Mouse (Mus musculus) heart, postnatal 14 days (tissue): Measurements from ENCODE around the gene Mrpl20. TPM values are rescaled to one million over a fixed set of nuclear protein-coding genes. Genes with fewer than 3 reads are reported as not detected.

ENCODE experiments used
- DNase-seq, 2 experiments: peaks; one replicate each; pipeline ENCODE4 v3.0.0; 2021 to 2022
- intact Hi-C: fragments of 180-260 bp; cut with DNase I; formaldehyde crosslinking; loops from one replicate; pipeline ENCODE4 v1.15.1; 2025
- long read RNA-seq, 2 experiments: library from polyadenylated mRNA; stranded (forward); transcript quantifications; one replicate each; pipeline ENCODE4 v2.0.0; 2021
- total RNA-seq, 2 experiments: library from RNA; stranded (reverse); gene quantifications; 2 replicates each; pipeline ENCODE4 v1.2.3; 2021

Gene Mrpl20
- 10 to 100 TPM; 72.4 to 72.5 TPM for total RNA-seq
- long read RNA-seq, experiment 1, transcript Mrpl20-201 (4 exons, 764 nt), result major isoform, 72 of 76 reads
- long read RNA-seq, experiment 1, partial matches to known transcripts, result 3 of 76 reads
- long read RNA-seq, experiment 1, other reads (novel, unspliced or antisense), result 0 of 76 reads
- long read RNA-seq, experiment 2, transcript Mrpl20-201 (4 exons, 764 nt), result major isoform, 80 of 86 reads
- long read RNA-seq, experiment 2, partial matches to known transcripts, result 1 of 86 reads
- long read RNA-seq, experiment 2, other reads (novel, unspliced or antisense), result 4 of 86 reads

GRCm38 (mm10) chr4:155802741-155803339 is at the start of gene Mrpl20:
Gene Mrpl20 (plus strand): TSS chr4:155802878.
- DNase-seq, result no peak
- intact Hi-C loops, result loop anchor here (5.0 kb wide), 1 partner anchor 36 kb away; no protein-coding TSS in a partner anchor

DNA sequence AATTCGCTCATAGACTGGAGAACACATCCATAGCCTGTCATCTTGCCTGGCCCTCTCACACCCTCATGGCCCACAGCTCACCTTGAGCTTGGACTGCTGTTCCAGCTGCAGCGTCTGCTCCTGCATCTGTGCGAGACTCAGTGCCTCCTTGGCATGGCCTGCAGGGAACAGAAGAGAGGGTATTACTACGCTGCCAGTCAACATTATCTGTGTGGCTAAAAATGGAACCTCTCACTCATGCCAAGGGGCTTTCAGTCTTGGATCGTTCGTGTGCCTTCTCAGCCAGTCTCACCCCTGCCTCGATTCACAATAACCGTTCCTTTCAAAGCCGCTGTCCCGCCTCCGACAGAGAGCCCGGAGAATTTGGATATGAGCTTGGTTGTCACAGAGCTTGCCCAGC is 45.7 kb upstream of the Mrpl20 start:
- intact Hi-C loops, result no loop called here
- no peak for DNase-seq

- DNase-seq, result no peak
- intact Hi-C loops, result no loop called here
These were observed 42.6 kb upstream of the Mrpl20 start for GRCm38 (mm10) chr4:155759862-155760612.

- intact Hi-C loops, result no loop called here
- DNase-seq, result peak; percentile 97 to 98
These were observed 41.9 kb upstream of the Mrpl20 start, which contains the start of gene Atad3a for GRCm38 (mm10) chr4:155760613-155761355. Gene Atad3a (minus strand): TSS chr4:155761093.

GRCm38 (mm10) chr4:155761356-155762099 is 41.1 kb upstream of the Mrpl20 start:
- intact Hi-C loops, result no loop called here
- no peak for DNase-seq

DNA sequence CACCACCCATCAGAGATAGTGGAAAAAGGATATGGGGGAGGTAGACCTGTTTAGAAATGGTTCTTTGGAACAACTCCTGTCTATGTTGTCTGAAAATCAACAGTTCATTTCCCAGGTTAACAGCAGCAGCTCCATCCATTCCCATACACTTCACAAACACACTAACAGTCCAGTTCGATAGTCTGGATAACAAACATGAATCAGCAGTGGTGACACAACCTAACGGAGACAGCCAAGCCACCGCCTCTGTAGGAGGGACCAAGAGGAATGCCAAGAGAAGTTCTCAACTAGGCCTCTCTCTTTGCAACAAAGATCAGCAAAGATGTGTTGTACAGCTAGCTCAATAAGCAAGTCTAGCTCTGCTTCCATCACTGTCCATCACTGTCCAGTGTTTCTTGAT is 40.3 kb upstream of the Mrpl20 start:
- intact Hi-C loops, result no loop called here
- no peak for DNase-seq

DNA sequence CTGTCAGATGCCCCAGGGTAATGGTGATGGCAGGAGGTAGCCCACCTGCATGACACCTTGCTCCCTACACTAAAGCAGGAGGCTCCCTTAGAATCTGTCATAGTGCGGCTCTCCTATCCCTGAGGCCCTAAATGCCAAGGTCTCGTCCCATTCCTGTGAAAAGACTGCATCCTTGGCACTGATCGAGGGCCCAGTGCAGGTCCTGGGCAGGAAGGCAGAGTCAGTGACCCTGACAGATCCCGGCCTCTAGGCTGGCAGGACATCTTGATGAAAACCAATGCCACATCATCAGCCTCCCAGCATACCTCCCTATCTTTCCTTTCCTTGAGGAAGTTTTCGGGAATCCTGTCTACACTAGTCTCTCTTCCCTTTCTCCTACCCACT is 33.2 kb upstream of the Mrpl20 start:
- no peak for DNase-seq
- intact Hi-C loops, result loop anchor here (1.0 to 5.0 kb wide), 2 partner anchors 15 to 33 kb away; partner anchors contain the start of gene Mrpl20

- intact Hi-C loops, result loop anchor here (1.0 to 5.0 kb wide), 3 partner anchors 14 to 47 kb away; partner anchors contain the start of gene Mrpl20
- DNase-seq, result peak; percentile 95 to 97
These were observed 32.7 kb upstream of the Mrpl20 start for GRCm38 (mm10) chr4:155769880-155770512.

DNA sequence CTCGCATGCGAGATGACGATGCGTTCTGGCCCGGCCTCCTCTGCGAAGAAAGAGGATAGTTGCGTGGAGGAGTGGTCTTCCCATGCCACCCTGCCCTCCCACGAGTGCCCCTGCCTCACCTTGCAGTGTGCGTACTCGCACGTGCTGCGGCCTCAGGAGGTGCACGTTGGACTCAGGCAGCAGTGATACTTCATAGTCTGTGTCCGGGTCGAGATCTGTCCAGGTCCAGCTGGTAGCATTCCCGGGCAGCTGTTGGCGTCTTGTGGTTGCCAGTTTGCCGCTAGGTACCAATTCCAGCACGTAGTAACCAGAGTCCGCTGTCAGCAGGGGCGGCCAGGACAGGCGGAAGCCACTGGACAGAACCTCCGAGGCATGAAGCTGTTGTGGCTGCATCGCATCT is 32.1 kb upstream of the Mrpl20 start:
- intact Hi-C loops, result loop anchor here (2.0 kb wide), 1 partner anchor 48 kb away; no protein-coding TSS in a partner anchor
- no peak for DNase-seq

DNA sequence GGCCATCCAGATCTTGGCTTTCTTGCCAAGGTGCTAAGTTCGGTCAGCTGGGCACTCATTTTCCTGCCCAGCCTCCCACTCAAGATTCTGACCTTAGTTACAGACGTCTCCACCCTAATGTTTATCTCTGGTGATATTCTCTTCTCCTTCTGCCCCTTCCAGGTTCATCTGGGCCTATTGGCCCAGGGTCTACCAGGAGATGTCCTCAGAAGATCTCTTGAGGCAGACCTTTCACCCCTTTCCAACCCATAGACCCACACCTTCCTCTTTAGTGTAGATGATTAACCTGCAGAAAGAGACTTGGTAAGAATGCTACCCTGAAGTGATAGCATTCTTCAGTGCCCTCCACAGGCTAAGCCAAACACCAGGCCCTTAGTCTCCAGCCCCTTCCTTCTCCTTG is 31.0 kb upstream of the Mrpl20 start:
- DNase-seq, result no peak
- intact Hi-C loops, result loop anchor here (2.0 kb wide), 1 partner anchor 49 kb away; no protein-coding TSS in a partner anchor

DNA sequence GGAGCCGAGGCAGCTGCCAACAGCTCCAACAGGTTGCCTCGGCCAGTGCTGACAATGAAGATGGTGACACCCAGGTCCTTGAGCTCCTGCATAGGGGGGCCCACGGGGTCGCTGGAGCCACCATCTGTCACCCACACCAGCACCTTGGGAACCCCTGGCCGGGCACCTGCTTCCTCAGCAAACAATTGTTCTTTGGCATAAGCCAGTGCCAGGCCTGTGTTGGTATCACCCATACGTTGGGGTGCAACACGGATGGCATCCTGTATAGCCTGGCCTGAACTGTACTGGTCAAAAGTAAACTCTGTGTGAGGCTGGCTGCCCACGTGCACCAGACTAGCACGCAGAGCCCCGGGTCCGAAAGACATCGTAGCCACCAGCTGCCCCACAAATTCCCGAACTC is 29.9 kb upstream of the Mrpl20 start:
- intact Hi-C loops, result no loop called here
- DNase-seq, result no peak

DNA sequence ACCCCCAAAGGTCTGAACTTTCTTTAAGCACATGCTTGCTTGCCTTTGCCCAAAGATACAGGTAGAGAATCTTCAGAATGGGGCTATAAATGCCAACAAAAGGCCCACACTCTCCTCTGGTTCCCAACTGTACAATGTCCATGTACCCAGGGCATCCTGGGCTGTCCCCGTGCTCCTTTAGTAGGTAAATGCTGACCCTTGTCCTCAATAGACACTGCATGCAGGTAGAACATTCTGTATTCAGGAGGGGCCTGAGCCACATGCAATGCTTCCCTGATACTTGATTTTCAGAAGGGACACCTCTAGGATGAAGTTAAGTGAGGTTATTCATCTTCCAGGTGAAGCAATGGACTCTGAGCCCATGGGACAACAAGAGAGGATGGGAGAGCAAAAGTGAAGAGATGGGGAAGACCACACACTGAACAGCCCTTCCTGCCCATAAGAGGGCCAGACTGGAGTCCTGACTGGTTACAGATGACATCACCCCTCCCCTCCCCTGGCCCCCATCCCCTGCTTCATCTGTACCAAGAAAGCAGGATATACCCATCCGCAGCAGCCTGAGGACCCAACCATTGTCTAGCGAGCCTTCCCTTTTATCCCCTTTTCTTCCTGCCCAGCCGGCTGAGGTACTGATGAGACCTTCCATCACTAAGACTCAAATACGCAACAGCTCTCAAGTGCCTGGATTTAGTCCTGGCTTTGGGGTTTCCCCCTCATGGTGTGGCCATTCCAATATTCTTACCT is 29.2 kb upstream of the Mrpl20 start:
- intact Hi-C loops, result no loop called here
- DNase-seq, result no peak

DNA sequence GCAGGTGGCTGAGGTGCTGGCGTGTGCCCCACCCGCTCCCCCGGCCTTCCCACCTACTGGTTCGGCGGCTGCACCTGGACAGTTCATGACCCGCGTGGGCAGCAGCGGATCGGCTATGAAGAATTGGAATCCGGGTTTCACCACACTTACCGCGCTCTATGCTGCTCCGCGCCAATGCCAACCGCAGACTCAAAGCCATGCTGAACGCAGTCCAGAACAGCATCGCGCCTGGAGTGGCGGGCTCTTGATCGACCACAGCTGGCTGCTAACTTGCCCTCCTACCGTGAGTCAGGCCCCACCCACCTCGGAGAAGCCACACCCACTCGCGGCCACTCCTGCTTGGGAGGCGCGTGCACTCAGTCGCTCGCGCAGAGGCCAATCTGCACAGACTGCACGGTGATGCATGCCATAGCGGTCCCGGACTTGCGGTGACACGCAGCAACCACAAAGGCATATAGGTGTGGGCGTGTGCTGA is 28.4 kb upstream of the Mrpl20 start, which contains the start of gene Vwa1:
TSS of gene Vwa1 (minus strand) at position 419 of the 475 bp plus-strand sequence.
- intact Hi-C loops, result no loop called here
- peak; percentile 88 to 93 for DNase-seq

- intact Hi-C loops, result no loop called here
- DNase-seq, result peak; percentile 79 to 82
These were observed 27.5 kb upstream of the Mrpl20 start for GRCm38 (mm10) chr4:155774971-155775740.

- peak; percentile 55 to 62 for DNase-seq
- intact Hi-C loops, result no loop called here
These were observed 26.8 kb upstream of the Mrpl20 start for GRCm38 (mm10) chr4:155775855-155776254.

DNA sequence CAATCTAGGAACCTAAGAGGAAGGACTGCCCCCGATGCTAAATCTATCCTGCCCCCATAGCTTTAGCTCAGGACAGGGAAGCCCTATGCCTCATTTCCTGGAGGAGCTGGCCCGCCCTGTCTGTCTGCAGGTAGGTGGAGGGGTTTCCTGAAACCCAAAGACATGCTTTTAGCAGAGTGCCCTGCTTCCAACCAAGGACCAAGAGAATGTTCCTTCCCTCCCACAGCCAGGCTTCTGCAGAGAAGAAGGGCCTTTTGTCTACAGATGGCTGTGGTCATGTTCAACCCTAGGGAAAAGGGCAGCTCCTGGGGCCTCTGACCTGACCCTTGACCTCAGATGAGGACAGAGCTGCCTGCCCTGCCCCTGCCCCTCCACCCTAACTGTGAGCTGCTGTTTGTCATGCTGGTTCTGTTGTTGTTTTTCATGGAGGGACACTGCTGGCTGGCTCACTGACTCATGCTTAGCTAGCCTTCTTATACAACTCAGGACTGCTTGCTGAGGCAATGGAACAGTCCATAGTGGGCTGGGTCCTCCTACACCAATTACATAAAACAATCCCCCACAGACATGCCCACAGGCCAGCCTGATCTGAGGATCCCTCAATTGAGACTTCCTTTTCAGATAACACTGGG is 25.9 kb upstream of the Mrpl20 start:
- DNase-seq, result no peak
- intact Hi-C loops, result no loop called here

GRCm38 (mm10) chr4:155777816-155778215 is 24.9 kb upstream of the Mrpl20 start:
- intact Hi-C loops, result no loop called here

More at GRCm38 (mm10) chr4:155777816-155778215, 24.9 kb upstream of the Mrpl20 start:
- DNase-seq, result peak; percentile 37 to 49
